Mouse (Mus musculus) hindbrain, embryonic 12.5 days (tissue): ENCODE results near the gene Eml1. TPM values are rescaled to one million over a fixed set of nuclear protein-coding genes. Genes with fewer than 3 reads are reported as not detected.

Experiments
- ATAC-seq: fragments of 200-750 bp; cut with Nextera tagmentation; 2 replicates; pipeline ENCODE4 v1.8.0; 2017; ENCODE audit warnings: moderate TSS enrichment; ENCODE audit not compliant: low FRiP score
- H3K27ac ChIP-seq: fragments of 300-500 bp; sonication (generic); 2 replicates; pipeline ENCODE4 v1.5.1; 2016; ENCODE audit warnings: mild to moderate bottlenecking
- H3K27me3 ChIP-seq: fragments of 300-500 bp; sonication (generic); 2 replicates; pipeline ENCODE4 v1.6.1; 2016; ENCODE audit warnings: mild to moderate bottlenecking
- H3K36me3 ChIP-seq: fragments of 300-500 bp; sonication (generic); 2 replicates; pipeline ENCODE4 v1.6.1; 2016; ENCODE audit warnings: mild to moderate bottlenecking
- H3K4me1 ChIP-seq: fragments of 300-500 bp; sonication (generic); 2 replicates; pipeline ENCODE4 v1.6.1; 2016
- H3K4me2 ChIP-seq: fragments of 300-500 bp; sonication (generic); replicated peaks from 2 replicates; pipeline ENCODE4 v1.6.1; 2016; ENCODE audit warnings: mild to moderate bottlenecking
- H3K4me3 ChIP-seq: fragments of 300-500 bp; sonication (generic); 2 replicates; pipeline ENCODE4 v1.5.1; 2016; ENCODE audit warnings: mild to moderate bottlenecking
- H3K9ac ChIP-seq: fragments of 300-500 bp; sonication (generic); 2 replicates; pipeline ENCODE4 v1.6.1; 2016; ENCODE audit warnings: mild to moderate bottlenecking, moderate library complexity
- H3K9me3 ChIP-seq: fragments of 300-500 bp; sonication (generic); replicated peaks from 2 replicates; pipeline ENCODE4 v1.6.1; 2016; ENCODE audit warnings: mild to moderate bottlenecking
- WGBS: fragments of 180-500 bp; shearing (Covaris S2); methylation state at CpG from one replicate; pipeline ENCODE4 v1.1.7; 2016; 5-methylcytosine and 5-hydroxymethylcytosine counted together
- polyA plus RNA-seq: library from polyadenylated mRNA; unstranded; fragments of >200 nt; fragmentation: Nextera tagmentation; extraction: Ambion mirVana; gene quantifications from 2 replicates; pipeline ENCODE4 v1.2.1, GENCODE M21; 2016

Gene Eml1
- polyA plus RNA-seq, 1 experiment from 2014 or later = 71.8 TPM

GRCm38 (mm10) chr12:108400951-108401350 lies 30.2 kb downstream of the Eml1 start:
- no peaks in the 10 kb centered on the region for H3K27me3 ChIP-seq
- peaks cover 25% of the 10 kb centered on the region for H3K4me1 ChIP-seq
- no peaks in the 10 kb centered on the region for H3K9me3 ChIP-seq
- no peak for ATAC-seq
- WGBS = 83% methylated on average over 8 of the region's 8 CpGs
- no peak overlapping the region for H3K4me2 ChIP-seq
- no peak overlapping the region for H3K27ac ChIP-seq
- H3K9ac ChIP-seq = no peak overlapping the region
- no peak overlapping the region for H3K4me3 ChIP-seq
- H3K36me3 ChIP-seq = no peaks in the 10 kb centered on the region

- no peaks in the 10 kb centered on the region for H3K27me3 ChIP-seq
- no peak overlapping the region for H3K4me2 ChIP-seq
- H3K4me1 ChIP-seq = peaks cover 10% of the 10 kb centered on the region
- no peak for ATAC-seq
- H3K4me3 ChIP-seq = no peak overlapping the region
- WGBS = 60% methylated on average over 6 of the region's 6 CpGs
- H3K27ac ChIP-seq = 0 out of 2 replicates have a peak overlapping the region, but pooled peaks have one; percentile 1
- H3K9me3 ChIP-seq = no peaks in the 10 kb centered on the region
- H3K9ac ChIP-seq = no peak overlapping the region
- H3K36me3 ChIP-seq = no peaks in the 10 kb centered on the region
Measured at GRCm38 (mm10) chr12:108403957-108404356, 33.2 kb downstream of the Eml1 start.

- no peak overlapping the region for H3K27ac ChIP-seq
- H3K4me1 ChIP-seq = peaks cover 25% of the 10 kb centered on the region
- no peak overlapping the region for H3K4me3 ChIP-seq
- 49% methylated on average over 5 of the region's 5 CpGs for WGBS
- ATAC-seq = no peak
- no peaks in the 10 kb centered on the region for H3K9me3 ChIP-seq
- H3K9ac ChIP-seq = no peak overlapping the region
- H3K36me3 ChIP-seq = no peaks in the 10 kb centered on the region
- no peaks in the 10 kb centered on the region for H3K27me3 ChIP-seq
- no peak overlapping the region for H3K4me2 ChIP-seq
Measured at GRCm38 (mm10) chr12:108409100-108409499, 38.3 kb downstream of the Eml1 start.

- Histone ChIP-seq H3K4me1 (peaks cover 23% of the 10 kb centered on the region), H3K4me2 (peak overlapping the region; percentile 6; the same call in 1 of the 2 replicates), H3K9ac (no peak overlapping the region), H3K9me3 (no peaks in the 10 kb centered on the region), H3K36me3 (no peaks in the 10 kb centered on the region), H3K27me3 (no peaks in the 10 kb centered on the region), H3K4me3 (no peak overlapping the region), H3K27ac (peak overlapping the region; percentile 71)
- WGBS = 51% methylated on average over 14 of the region's 14 CpGs
- peak; percentile 82 for ATAC-seq
Measured at GRCm38 (mm10) chr12:108410416-108411208, 39.9 kb downstream of the Eml1 start.

GRCm38 (mm10) chr12:108414932-108415331 lies 44.2 kb downstream of the Eml1 start:
- ATAC-seq = no peak
- H3K27me3 ChIP-seq = no peaks in the 10 kb centered on the region
- no peaks in the 10 kb centered on the region for H3K36me3 ChIP-seq
- H3K27ac ChIP-seq = no peak overlapping the region
- peaks cover 18% of the 10 kb centered on the region for H3K4me1 ChIP-seq
- WGBS = 93% methylated on average over 9 of the region's 9 CpGs
- H3K4me3 ChIP-seq = no peak overlapping the region
- no peaks in the 10 kb centered on the region for H3K9me3 ChIP-seq
- no peak overlapping the region for H3K4me2 ChIP-seq
- no peak overlapping the region for H3K9ac ChIP-seq

- Histone ChIP-seq H3K9me3 (no peaks in the 10 kb centered on the region), H3K27ac (no peak overlapping the region), H3K4me2 (no peak overlapping the region), H3K36me3 (no peaks in the 10 kb centered on the region), H3K27me3 (no peaks in the 10 kb centered on the region), H3K4me3 (no peak overlapping the region), H3K4me1 (peaks cover 15% of the 10 kb centered on the region), H3K9ac (no peak overlapping the region)
- no peak for ATAC-seq
Measured at GRCm38 (mm10) chr12:108419570-108419969, 48.8 kb downstream of the Eml1 start.

GRCm38 (mm10) chr12:108421477-108421876 lies 50.7 kb downstream of the Eml1 start:
- Histone ChIP-seq H3K4me3 (no peak overlapping the region), H3K9ac (no peak overlapping the region), H3K4me1 (peaks cover 30% of the 10 kb centered on the region), H3K36me3 (no peaks in the 10 kb centered on the region), H3K27me3 (no peaks in the 10 kb centered on the region), H3K4me2 (no peak overlapping the region), H3K27ac (no peak overlapping the region), H3K9me3 (no peaks in the 10 kb centered on the region)
- no peak for ATAC-seq
- WGBS = 75% methylated on average over 1 of the region's 1 CpGs

- peak; percentile 73 for ATAC-seq
- Histone ChIP-seq H3K9me3 (no peaks in the 10 kb centered on the region), H3K36me3 (no peaks in the 10 kb centered on the region), H3K27ac (peak overlapping the region; percentile 94), H3K4me3 (peak overlapping the region; percentile 79), H3K4me2 (peak overlapping the region; percentile 65), H3K9ac (peak overlapping the region; percentile 85), H3K27me3 (no peaks in the 10 kb centered on the region), H3K4me1 (peaks cover 29% of the 10 kb centered on the region)
- WGBS = under 1% methylated on average over 14 of the region's 14 CpGs
Measured at GRCm38 (mm10) chr12:108422495-108422857, 51.7 kb downstream of the Eml1 start.

- no peaks in the 10 kb centered on the region for H3K36me3 ChIP-seq
- H3K9me3 ChIP-seq = no peaks in the 10 kb centered on the region
- H3K9ac ChIP-seq = peak overlapping the region; percentile 85
- peak overlapping the region; percentile 94 for H3K27ac ChIP-seq
- ATAC-seq = peak; percentile 95
- peak overlapping the region; percentile 79 for H3K4me3 ChIP-seq
- H3K4me1 ChIP-seq = peaks cover 27% of the 10 kb centered on the region
- H3K4me2 ChIP-seq = peak overlapping the region; percentile 65
- no peaks in the 10 kb centered on the region for H3K27me3 ChIP-seq
- under 1% methylated on average over 86 of the region's 90 CpGs for WGBS
Measured at GRCm38 (mm10) chr12:108422858-108423631, 52.3 kb downstream of the Eml1 start.

GRCm38 (mm10) chr12:108430964-108431363 lies 60.2 kb downstream of the Eml1 start:
- Histone ChIP-seq H3K9ac (no peak overlapping the region), H3K27me3 (no peaks in the 10 kb centered on the region), H3K36me3 (no peaks in the 10 kb centered on the region), H3K4me1 (peaks cover 43% of the 10 kb centered on the region), H3K4me2 (no peak overlapping the region), H3K27ac (0 out of 2 replicates have a peak overlapping the region, but pooled peaks have one; percentile 40), H3K9me3 (no peaks in the 10 kb centered on the region), H3K4me3 (no peak overlapping the region)
- 37% methylated on average over 3 of the region's 3 CpGs for WGBS
- ATAC-seq = peak; percentile 35; the same call in 1 of the 2 replicates

GRCm38 (mm10) chr12:108431714-108432113 lies 61.0 kb downstream of the Eml1 start:
- H3K36me3 ChIP-seq = no peaks in the 10 kb centered on the region
- H3K4me3 ChIP-seq = no peak overlapping the region
- no peak overlapping the region for H3K4me2 ChIP-seq
- no peak for ATAC-seq
- peaks cover 47% of the 10 kb centered on the region for H3K4me1 ChIP-seq
- H3K9me3 ChIP-seq = no peaks in the 10 kb centered on the region
- H3K27me3 ChIP-seq = no peaks in the 10 kb centered on the region
- 36% methylated on average over 6 of the region's 6 CpGs for WGBS
- H3K27ac ChIP-seq = peak overlapping the region; percentile 40; the same call in 1 of the 2 replicates
- H3K9ac ChIP-seq = no peak overlapping the region

- H3K9me3 ChIP-seq = no peaks in the 10 kb centered on the region
- peaks cover 44% of the 10 kb centered on the region for H3K4me1 ChIP-seq
- H3K27me3 ChIP-seq = no peaks in the 10 kb centered on the region
- no peak overlapping the region for H3K27ac ChIP-seq
- no peaks in the 10 kb centered on the region for H3K36me3 ChIP-seq
- no peak overlapping the region for H3K4me2 ChIP-seq
- H3K4me3 ChIP-seq = no peak overlapping the region
- 67% methylated on average over 5 of the region's 5 CpGs for WGBS
- H3K9ac ChIP-seq = no peak overlapping the region
- ATAC-seq = no peak
Measured at GRCm38 (mm10) chr12:108432578-108432977, 61.8 kb downstream of the Eml1 start.
